Mouse (Mus musculus): ENCODE results near the gene Zbtb2. TPM values are rescaled to one million over a fixed set of nuclear protein-coding genes. Genes with fewer than 3 reads are reported as not detected.
A peak's percentile ranks its signal among the peaks of the same experiment; 100 is the strongest.

The Zbtb2 gene
- polyA plus RNA-seq, 1 experiment from 2014 or later, result 17.3 TPM

DNA sequence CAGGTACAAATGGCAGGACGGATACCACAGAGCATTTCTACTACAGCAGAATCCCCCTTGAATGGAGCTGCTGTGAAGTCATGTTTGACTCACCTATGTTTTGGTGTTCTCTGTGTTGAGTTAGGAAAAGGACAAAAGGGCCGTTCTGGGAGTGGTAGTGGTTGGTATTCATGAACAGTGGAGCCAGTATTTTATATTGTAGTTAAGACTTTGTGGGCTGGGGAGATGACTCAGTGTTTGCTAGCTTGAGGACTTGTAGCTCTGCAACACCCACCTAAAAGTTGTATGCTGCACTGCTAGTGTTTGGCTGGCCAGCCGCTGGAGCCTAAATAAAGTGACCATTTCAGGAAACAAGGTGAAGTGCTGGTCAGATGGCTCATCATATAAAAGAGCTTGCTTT is 7.4 kb upstream of the Zbtb2 start:
- Histone ChIP-seq H3K4me2 (no peak overlapping the region), H3K27me3 (ENCODE audit: insufficient read depth, low read length) (no peaks in the 10 kb centered on the region), H3K9me3 (ENCODE audit: low read depth, low read length) (no peaks in the 10 kb centered on the region), H3K27ac (ENCODE audit: low read depth) (no peak overlapping the region), H3K9ac (no peak overlapping the region), H3K4me3 (ENCODE audit: low read depth, low read length) (no peak overlapping the region), H3K36me3 (ENCODE audit: insufficient read depth) (peaks cover 52% of the 10 kb centered on the region), H3K4me1 (ENCODE audit: insufficient read depth) (no peaks in the 10 kb centered on the region)
- WGBS, result 80% methylated on average over 3 of the region's 3 CpGs
- ATAC-seq (ENCODE audit: insufficient read depth), result no peak
- DNase-seq, result no peak
- TF ChIP-seq CTCF (IDR thresholded peaks at IDR 0.05; ENCODE audit: low read depth), result no peak

DNA sequence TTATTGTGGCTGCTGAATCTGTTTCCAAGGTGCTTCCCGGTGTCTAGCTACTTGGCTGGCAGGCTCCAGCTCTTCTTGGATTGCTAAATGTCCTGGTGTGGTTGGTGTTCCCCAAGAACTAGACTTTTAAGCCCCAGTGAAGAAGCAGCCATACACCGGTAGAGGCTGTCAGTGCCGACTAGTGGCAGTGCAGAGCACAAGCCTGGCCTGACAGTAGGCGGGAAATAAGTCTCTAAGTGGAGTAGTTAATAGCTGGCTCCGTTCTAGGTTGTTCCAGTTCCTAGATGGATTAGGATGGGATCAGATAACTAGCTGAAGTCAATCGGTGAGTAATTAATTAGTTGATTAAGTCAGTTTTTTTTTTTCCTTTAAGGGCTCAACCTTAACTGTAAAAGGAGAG is 3.9 kb upstream of the Zbtb2 start:
- no peak overlapping the region for H3K9ac ChIP-seq
- peaks cover 9% of the 10 kb centered on the region for H3K4me1 ChIP-seq (ENCODE audit: insufficient read depth)
- WGBS, result 38% methylated on average over 6 of the region's 6 CpGs
- H3K4me2 ChIP-seq, result no peak overlapping the region
- H3K36me3 ChIP-seq (ENCODE audit: insufficient read depth), result peaks cover 32% of the 10 kb centered on the region
- no peak for ATAC-seq (ENCODE audit: insufficient read depth)
- H3K9me3 ChIP-seq (ENCODE audit: low read depth, low read length), result no peaks in the 10 kb centered on the region
- no peak overlapping the region for H3K27ac ChIP-seq (ENCODE audit: low read depth)
- peak; percentile 67 for TF ChIP-seq CTCF (IDR thresholded peaks at IDR 0.05; ENCODE audit: low read depth)
- no peaks in the 10 kb centered on the region for H3K27me3 ChIP-seq (ENCODE audit: insufficient read depth, low read length)
- DNase-seq, result peak; percentile 64
- H3K4me3 ChIP-seq (ENCODE audit: low read depth, low read length), result no peak overlapping the region

DNA sequence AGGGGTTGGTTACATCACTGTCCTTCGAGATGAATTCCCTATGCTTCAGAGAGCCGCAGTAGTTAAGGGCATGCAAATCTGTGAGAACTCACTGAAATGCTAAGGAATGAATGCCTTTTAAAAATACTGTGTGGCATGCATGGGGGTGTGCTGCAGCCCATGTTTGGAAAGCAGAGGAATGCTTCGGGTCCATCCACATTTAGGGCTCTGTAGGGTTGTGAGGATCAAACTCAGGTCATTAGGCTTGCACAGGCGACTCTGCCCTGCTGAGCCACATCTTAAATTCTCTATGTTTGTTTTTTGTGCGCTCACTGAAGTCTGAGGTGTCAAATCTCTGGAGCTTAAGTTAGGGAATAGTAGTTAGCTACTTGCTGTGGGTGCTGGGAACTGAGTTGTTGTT is 3.2 kb upstream of the Zbtb2 start:
- ATAC-seq (ENCODE audit: insufficient read depth), result no peak
- Histone ChIP-seq H3K4me3 (ENCODE audit: low read depth, low read length) (no peak overlapping the region), H3K4me2 (no peak overlapping the region; the same call in 1 of the 2 replicates)

GRCm38 (mm10) chr10:4390550-4390949 is 2.6 kb upstream of the Zbtb2 start:
- WGBS, result 43% methylated on average over 2 of the region's 2 CpGs
- no peaks in the 10 kb centered on the region for H3K9me3 ChIP-seq (ENCODE audit: low read depth, low read length)

More for the DNA sequence above, 3.2 kb upstream of the Zbtb2 start:
- Histone ChIP-seq H3K4me1 (ENCODE audit: insufficient read depth) (peaks cover 9% of the 10 kb centered on the region), H3K27ac (ENCODE audit: low read depth) (no peak overlapping the region), H3K9ac (no peak overlapping the region), H3K36me3 (ENCODE audit: insufficient read depth) (peaks cover 28% of the 10 kb centered on the region), H3K27me3 (ENCODE audit: insufficient read depth, low read length) (no peaks in the 10 kb centered on the region), H3K9me3 (ENCODE audit: low read depth, low read length) (no peaks in the 10 kb centered on the region)
- WGBS, result 54% methylated on average over 5 of the region's 5 CpGs
- TF ChIP-seq CTCF (IDR thresholded peaks at IDR 0.05; ENCODE audit: low read depth), result no peak
- no peak for DNase-seq

DNA sequence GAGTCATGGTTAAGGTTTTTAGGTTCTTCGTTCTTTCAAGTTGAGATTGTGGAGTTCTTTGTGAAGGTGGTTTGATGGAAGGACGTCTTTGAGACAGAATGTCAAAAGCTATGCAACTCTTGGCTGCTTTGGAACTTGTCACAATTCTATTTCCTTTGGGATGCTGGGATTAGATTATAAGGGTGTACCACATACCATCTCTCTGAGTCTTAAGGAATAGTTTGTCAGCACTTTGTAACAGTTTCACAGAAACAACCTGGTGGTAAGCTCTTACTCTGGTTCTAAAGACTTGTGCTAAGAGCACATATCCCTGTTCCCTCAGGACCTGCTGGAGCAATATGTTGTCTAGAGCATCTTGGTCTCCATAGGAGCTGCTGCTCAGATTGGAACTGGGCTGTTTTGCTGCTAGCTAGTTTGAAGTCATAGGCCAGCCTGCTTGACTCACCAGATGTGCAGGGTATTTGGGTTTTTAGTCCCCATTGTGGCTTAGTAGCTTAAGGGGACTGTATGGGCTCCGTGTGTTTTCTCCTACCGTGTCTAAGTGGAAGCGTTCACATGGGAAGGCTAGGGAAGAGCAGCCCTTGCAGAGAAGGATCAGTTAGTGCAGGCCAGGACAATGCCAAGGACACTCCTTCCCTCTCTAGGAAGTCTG is 1.7 kb upstream of the Zbtb2 start:
- H3K4me3 ChIP-seq (ENCODE audit: low read depth, low read length), result peak overlapping the region; percentile 97
- no peak for TF ChIP-seq CTCF (IDR thresholded peaks at IDR 0.05; ENCODE audit: low read depth)
- H3K4me2 ChIP-seq, result peak overlapping the region; percentile 94
- peaks cover 13% of the 10 kb centered on the region for H3K36me3 ChIP-seq (ENCODE audit: insufficient read depth)
- H3K4me1 ChIP-seq (ENCODE audit: insufficient read depth), result peaks cover 9% of the 10 kb centered on the region
- DNase-seq (no peak), ATAC-seq (ENCODE audit: insufficient read depth) (no peak)
- H3K9ac ChIP-seq, result peak overlapping the region; percentile 98; the same call in 1 of the 2 replicates
- 44% methylated on average over 5 of the region's 5 CpGs for WGBS
- H3K9me3 ChIP-seq (ENCODE audit: low read depth, low read length), result no peaks in the 10 kb centered on the region
- H3K27ac ChIP-seq (ENCODE audit: low read depth), result no peak overlapping the region
- H3K27me3 ChIP-seq (ENCODE audit: insufficient read depth, low read length), result no peaks in the 10 kb centered on the region

More at GRCm38 (mm10) chr10:4390550-4390949, 2.6 kb upstream of the Zbtb2 start:
- no peak for TF ChIP-seq CTCF (IDR thresholded peaks at IDR 0.05; ENCODE audit: low read depth)
- Histone ChIP-seq H3K4me1 (ENCODE audit: insufficient read depth) (peaks cover 9% of the 10 kb centered on the region), H3K36me3 (ENCODE audit: insufficient read depth) (peaks cover 23% of the 10 kb centered on the region), H3K27me3 (ENCODE audit: insufficient read depth, low read length) (no peaks in the 10 kb centered on the region), H3K27ac (ENCODE audit: low read depth) (no peak overlapping the region), H3K9ac (no peak overlapping the region), H3K4me3 (ENCODE audit: low read depth, low read length) (peak overlapping the region; percentile 8; the same call in 1 of the 2 replicates), H3K4me2 (peak overlapping the region; percentile 94; the same call in 1 of the 2 replicates)
- no peak for DNase-seq
- no peak for ATAC-seq (ENCODE audit: insufficient read depth)

- ATAC-seq (ENCODE audit: insufficient read depth), result no peak
- H3K27ac ChIP-seq (ENCODE audit: low read depth), result no peak overlapping the region
Measured at GRCm38 (mm10) chr10:4389036-4389435, 1.1 kb upstream of the Zbtb2 start.

DNA sequence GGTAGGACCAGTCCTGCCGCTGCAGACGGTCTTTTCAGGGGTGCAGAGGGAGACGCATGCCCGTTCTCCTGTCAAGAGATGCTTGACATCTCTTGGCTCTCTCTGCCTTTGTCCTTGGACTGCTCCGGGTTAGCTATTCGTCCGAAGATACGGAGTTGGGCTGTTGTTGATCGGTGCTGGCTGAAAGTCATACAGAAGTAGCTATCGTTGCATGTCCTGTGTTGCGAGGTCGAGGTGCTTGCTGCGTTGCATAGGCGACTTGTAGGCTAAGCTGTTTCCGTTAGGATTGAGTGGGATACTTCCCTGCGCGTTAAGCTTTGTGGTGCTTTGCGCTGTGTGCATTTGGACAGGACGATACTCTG is 457 bp upstream of the Zbtb2 start:
- TF ChIP-seq CTCF (IDR thresholded peaks at IDR 0.05; ENCODE audit: low read depth), result no peak
- Histone ChIP-seq H3K4me2 (peak overlapping the region; percentile 94), H3K4me1 (ENCODE audit: insufficient read depth) (peaks cover 9% of the 10 kb centered on the region), H3K36me3 (ENCODE audit: insufficient read depth) (peaks cover 6% of the 10 kb centered on the region; the same call in 1 of the 2 replicates), H3K4me3 (ENCODE audit: low read depth, low read length) (peak overlapping the region; percentile 97), H3K9me3 (ENCODE audit: low read depth, low read length) (no peaks in the 10 kb centered on the region), H3K27me3 (ENCODE audit: insufficient read depth, low read length) (no peaks in the 10 kb centered on the region), H3K27ac (ENCODE audit: low read depth) (peak overlapping the region; percentile 99), H3K9ac (peak overlapping the region; percentile 98)
- no peak for ATAC-seq (ENCODE audit: insufficient read depth)
- DNase-seq, result peak; percentile 52
- under 1% methylated on average over 19 of the region's 19 CpGs for WGBS

More at GRCm38 (mm10) chr10:4389036-4389435, 1.1 kb upstream of the Zbtb2 start:
- Histone ChIP-seq H3K4me2 (peak overlapping the region; percentile 94), H3K4me1 (ENCODE audit: insufficient read depth) (peaks cover 9% of the 10 kb centered on the region), H3K9me3 (ENCODE audit: low read depth, low read length) (no peaks in the 10 kb centered on the region), H3K4me3 (ENCODE audit: low read depth, low read length) (peak overlapping the region; percentile 97), H3K27me3 (ENCODE audit: insufficient read depth, low read length) (no peaks in the 10 kb centered on the region), H3K36me3 (ENCODE audit: insufficient read depth) (peaks cover 8% of the 10 kb centered on the region), H3K9ac (peak overlapping the region; percentile 98)
- TF ChIP-seq CTCF (IDR thresholded peaks at IDR 0.05; ENCODE audit: low read depth), result no peak
- 7% methylated on average over 10 of the region's 10 CpGs for WGBS
- no peak for DNase-seq
